18 mouse cellular contexts compared by ENCODE assay signal in genomic region chr4:150774289-150774914, GRCm38 (mm10).
DNase-seq lines count a peak whose midpoint lies in the region; ATAC-seq and TF ChIP-seq lines count a peak whose summit lies in the region.
"Had no signal": no experiment of that assay in that cellular context is flagged by ENCODE, and none has a peak within 500 bp of the region (broad histone marks: within the 10 kb centered on the region; RNA-seq: fewer than 3 reads in every experiment).

No protein-coding gene starts in this region.

- TF ChIP-seq EP300 in stomach, postnatal 0 days (optimal IDR thresholded peaks at IDR 0.05): no peak

- WGBS in forebrain, postnatal 0 days: 85% methylated on average over 7 of the region's 7 CpGs
- WGBS in forebrain, embryonic 12.5 days: 86% methylated on average over 7 of the region's 7 CpGs
- WGBS in stomach, postnatal 0 days: 75% methylated on average over 7 of the region's 7 CpGs

- no peak overlapping the region for H3K4me2 ChIP-seq in forebrain, postnatal 0 days (ENCODE audit: low read depth)
- H3K4me2 ChIP-seq in forebrain, embryonic 12.5 days: no peak overlapping the region
- no peak overlapping the region for H3K4me2 ChIP-seq in stomach, postnatal 0 days (replicated peaks; ENCODE audit: low read depth)
- H3K4me2 ChIP-seq: hindbrain, embryonic 14.5 days; limb, embryonic 12.5 days had no signal

- 0 out of 2 replicates have a peak, but pooled peaks have one; percentile 6 for TF ChIP-seq CTCF in forebrain, postnatal 0 days (IDR thresholded peaks at IDR 0.05; ENCODE audit: low read depth)
- TF ChIP-seq CTCF in stomach, postnatal 0 days (IDR thresholded peaks at IDR 0.05; ENCODE audit: low read depth): peak; percentile 52

- DNase-seq in forebrain, postnatal 0 days: no peak
- DNase-seq in kidney, postnatal 10 days: peak; percentile 21
- DNase-seq in kidney, adult 18-20 months: no peak
- DNase-seq in thymus, postnatal 4 days: peak; percentile 39
- DNase-seq in thymus, postnatal 25 days: no peak
- no peak for DNase-seq in stomach, postnatal 0 days (ENCODE audit: low spot score)
- no peak for DNase-seq in right cerebral cortex, postnatal 4 days
- DNase-seq: adrenal gland, postnatal 36 days; cerebellum, adult 11-12 months; kidney, postnatal 36 days; right cerebral cortex, adult 18-20 months had no signal

- no peaks in the 10 kb centered on the region for H3K9me3 ChIP-seq in forebrain, postnatal 0 days (ENCODE audit: low read length)
- H3K9me3 ChIP-seq in forebrain, embryonic 12.5 days: no peaks in the 10 kb centered on the region; the same call in 1 of the 2 replicates
- H3K9me3 ChIP-seq in stomach, postnatal 0 days (ENCODE audit: control insufficient read depth, low read length): no peaks in the 10 kb centered on the region

- no peak overlapping the region for H3K9ac ChIP-seq in forebrain, postnatal 0 days
- H3K9ac ChIP-seq in forebrain, embryonic 12.5 days: no peak overlapping the region
- H3K9ac ChIP-seq in stomach, postnatal 0 days (ENCODE audit: low read length): no peak overlapping the region
- H3K9ac ChIP-seq: hindbrain, embryonic 14.5 days; limb, embryonic 12.5 days had no signal

- H3K27ac ChIP-seq in forebrain, postnatal 0 days (ENCODE audit: low read depth, low read length): no peak overlapping the region
- no peak overlapping the region for H3K27ac ChIP-seq in forebrain, embryonic 12.5 days
- H3K27ac ChIP-seq in stomach, postnatal 0 days (replicated peaks): no peak overlapping the region
- H3K27ac ChIP-seq: forebrain, embryonic 10.5 days; hindbrain, embryonic 14.5 days; macrophage had no signal

- H3K27me3 ChIP-seq in forebrain, postnatal 0 days (ENCODE audit: insufficient read depth, low read length): no peaks in the 10 kb centered on the region
- H3K27me3 ChIP-seq in forebrain, embryonic 12.5 days: no peaks in the 10 kb centered on the region
- H3K27me3 ChIP-seq in stomach, postnatal 0 days (ENCODE audit: control insufficient read depth, insufficient read depth, low read length): no peaks in the 10 kb centered on the region
- H3K27me3 ChIP-seq: limb, embryonic 12.5 days; Patski had no signal

- ATAC-seq in forebrain, postnatal 0 days: no peak
- ATAC-seq in forebrain, embryonic 12.5 days (ENCODE audit: low FRiP score): no peak
- no peak for ATAC-seq in stomach, postnatal 0 days (ENCODE audit: low FRiP score, low TSS enrichment)
- ATAC-seq: midbrain, embryonic 16.5 days; Patski had no signal

- H3K4me3 ChIP-seq in forebrain, postnatal 0 days (ENCODE audit: low read depth, low read length): no peak overlapping the region
- H3K4me3 ChIP-seq in forebrain, embryonic 12.5 days (replicated peaks): no peak overlapping the region
- no peak overlapping the region for H3K4me3 ChIP-seq in stomach, postnatal 0 days (ENCODE audit: low read depth, low read length)
- H3K4me3 ChIP-seq: forebrain, embryonic 10.5 days; limb, embryonic 12.5 days had no signal

- no peaks in the 10 kb centered on the region for H3K36me3 ChIP-seq in forebrain, postnatal 0 days (ENCODE audit: insufficient read depth)
- no peaks in the 10 kb centered on the region for H3K36me3 ChIP-seq in forebrain, embryonic 12.5 days (replicated peaks)
- no peaks in the 10 kb centered on the region for H3K36me3 ChIP-seq in stomach, postnatal 0 days (ENCODE audit: control insufficient read depth, insufficient read depth, low read length)
- H3K36me3 ChIP-seq: forebrain, embryonic 10.5 days had no signal

- H3K4me1 ChIP-seq in forebrain, postnatal 0 days (ENCODE audit: insufficient read depth): no peaks in the 10 kb centered on the region
- H3K4me1 ChIP-seq in forebrain, embryonic 12.5 days: peaks cover 5% of the 10 kb centered on the region; the same call in 1 of the 2 replicates
- 0 out of 2 replicates have a peak, but pooled peaks cover 3% of the 10 kb centered on the region for H3K4me1 ChIP-seq in stomach, postnatal 0 days (replicated peaks; ENCODE audit: control insufficient read depth, insufficient read depth)

Comparison
In these comparisons a context has a peak if more than half of its experiments do, and no peak if none do; other contexts are left out.
1. DNase-seq: peak in kidney, postnatal 10 days (single experiment) and thymus, postnatal 4 days (single experiment); none in forebrain, postnatal 0 days (single experiment), kidney, adult 18-20 months (single experiment), thymus, postnatal 25 days (single experiment), stomach, postnatal 0 days (single experiment) and right cerebral cortex, postnatal 4 days (single experiment).